Mouse (Mus musculus): ENCODE measurements around the gene Inpp5d. TPM values are rescaled to one million over a fixed set of nuclear protein-coding genes. Genes with fewer than 3 reads are reported as not detected.

The Inpp5d gene
- polyA plus RNA-seq, 1 experiment from 2014 or later = 6.0 TPM

DNA sequence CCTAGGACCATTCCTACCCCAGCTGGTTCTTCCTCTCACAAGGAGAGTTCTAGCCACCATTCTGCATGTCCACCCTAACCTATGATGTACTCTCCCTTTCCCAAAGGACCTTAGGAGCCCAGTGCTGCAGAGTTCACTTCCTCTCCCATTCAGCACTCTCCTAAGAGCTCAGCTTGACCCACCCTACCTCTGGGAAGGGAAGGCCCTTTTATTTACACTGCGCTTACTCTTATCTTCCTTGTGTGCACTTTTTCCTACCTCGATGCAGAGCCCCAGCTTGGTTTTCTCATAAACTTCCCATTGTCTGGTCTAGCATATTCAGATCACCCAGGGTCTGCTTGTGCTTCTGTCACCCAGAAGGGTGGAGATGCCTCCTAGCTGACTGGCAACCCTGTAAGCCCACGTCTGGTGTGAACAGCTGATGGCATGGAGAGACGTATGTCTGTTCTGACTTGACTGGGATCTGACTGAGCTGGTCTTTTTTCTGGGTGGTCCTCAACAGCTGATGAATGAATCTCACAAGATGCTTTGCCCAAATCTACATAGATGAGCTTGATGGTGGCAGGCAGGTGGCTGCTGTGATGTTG is 29.2 kb downstream of the Inpp5d start:
- Histone ChIP-seq H3K4me1 (peaks cover 8% of the 10 kb centered on the region; the same call in 1 of the 2 replicates), H3K9me3 (no peaks in the 10 kb centered on the region), H3K36me3 (no peaks in the 10 kb centered on the region), H3K27me3 (ENCODE audit: insufficient read depth, poor library complexity, severe bottlenecking) (no peaks in the 10 kb centered on the region), H3K27ac (no peak overlapping the region; the same call in 1 of the 2 replicates), H3K4me3 (no peak overlapping the region)
- 54% methylated on average over 4 of the region's 4 CpGs for WGBS
- DNase-seq (ENCODE audit: low spot score) = no peak

DNA sequence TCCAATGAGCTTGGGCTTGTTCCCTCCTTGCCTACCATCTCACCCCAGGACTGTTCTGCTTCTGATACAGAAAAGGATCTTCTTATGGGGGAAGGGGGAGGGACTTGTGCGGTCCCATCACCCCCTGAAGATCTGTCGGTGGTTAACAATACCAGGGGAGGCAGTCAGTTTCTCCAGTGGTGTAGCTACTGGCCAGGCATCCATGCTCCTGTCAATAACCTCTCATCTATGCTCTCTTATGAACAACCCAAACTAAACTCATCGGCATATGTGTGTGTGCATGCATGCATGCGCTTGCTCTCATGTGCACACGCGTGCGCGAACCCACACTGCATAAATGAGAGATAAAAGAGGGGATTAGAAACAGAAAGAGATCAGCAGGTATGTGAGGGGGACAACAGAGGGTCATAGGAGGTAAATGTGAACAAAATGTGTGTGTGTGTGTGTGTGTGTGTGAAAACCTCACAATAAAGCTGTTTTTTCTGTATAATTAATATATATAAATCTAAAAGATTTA is 29.9 kb downstream of the Inpp5d start:
- Histone ChIP-seq H3K36me3 (no peaks in the 10 kb centered on the region), H3K27ac (no peak overlapping the region), H3K4me3 (no peak overlapping the region), H3K9me3 (no peaks in the 10 kb centered on the region), H3K27me3 (ENCODE audit: insufficient read depth, poor library complexity, severe bottlenecking) (no peaks in the 10 kb centered on the region), H3K4me1 (peaks cover 8% of the 10 kb centered on the region; the same call in 1 of the 2 replicates)
- 87% methylated on average over 8 of the region's 8 CpGs for WGBS
- no peak for DNase-seq (ENCODE audit: low spot score)

DNA sequence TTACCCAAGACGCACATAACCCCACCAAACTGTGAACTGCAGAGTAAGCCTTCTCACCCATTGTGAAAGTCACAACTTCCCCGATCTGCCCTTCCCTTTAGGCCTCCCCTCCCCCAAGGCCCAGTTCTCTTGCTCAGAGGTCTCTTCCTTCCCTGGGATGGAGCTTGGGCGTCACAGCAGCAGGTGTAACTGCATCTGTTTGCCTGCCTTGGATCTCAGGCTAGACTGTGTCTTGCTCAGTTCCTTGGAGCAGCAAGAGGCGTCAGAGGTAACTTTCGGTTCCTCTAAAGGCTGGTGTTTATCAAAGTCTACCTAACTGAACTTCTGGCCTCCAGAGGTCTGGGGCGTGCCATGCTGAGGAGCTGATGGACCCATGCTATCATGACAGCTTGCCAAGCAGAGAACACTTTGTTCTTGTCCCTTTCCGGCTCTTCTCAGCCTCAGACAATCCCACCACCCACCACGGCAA is 30.5 kb downstream of the Inpp5d start:
- Histone ChIP-seq H3K27ac (no peak overlapping the region), H3K27me3 (ENCODE audit: insufficient read depth, poor library complexity, severe bottlenecking) (no peaks in the 10 kb centered on the region)
- WGBS = 67% methylated on average over 8 of the region's 8 CpGs

DNA sequence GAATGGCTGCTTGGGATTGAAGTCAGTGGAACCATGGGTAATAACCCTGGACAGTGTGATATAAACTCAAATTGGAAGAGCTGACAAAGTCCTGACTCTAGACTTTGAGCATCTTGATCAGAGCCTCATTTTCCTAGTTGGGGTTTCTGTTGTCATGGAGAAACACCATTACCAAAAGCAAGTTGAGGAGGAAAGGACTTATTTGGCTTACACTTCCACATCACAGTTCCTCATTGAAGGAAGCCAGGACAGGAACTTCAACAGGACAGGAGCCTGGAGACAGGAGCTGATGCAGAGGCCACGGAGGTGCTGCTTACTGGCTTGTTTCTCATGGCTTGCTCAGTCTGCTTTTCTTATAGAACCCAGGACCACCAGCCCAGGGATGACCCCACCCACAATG is 31.3 kb downstream of the Inpp5d start:
- H3K27ac ChIP-seq = no peak overlapping the region
- peaks cover 8% of the 10 kb centered on the region; the same call in 1 of the 2 replicates for H3K4me1 ChIP-seq
- H3K4me3 ChIP-seq = no peak overlapping the region
- H3K27me3 ChIP-seq (ENCODE audit: insufficient read depth, poor library complexity, severe bottlenecking) = no peaks in the 10 kb centered on the region
- H3K9me3 ChIP-seq = no peaks in the 10 kb centered on the region
- no peaks in the 10 kb centered on the region for H3K36me3 ChIP-seq
- no peak for DNase-seq (ENCODE audit: low spot score)
- 85% methylated on average over 1 of the region's 1 CpGs for WGBS

More for the DNA sequence above, 30.5 kb downstream of the Inpp5d start:
- Histone ChIP-seq H3K36me3 (no peaks in the 10 kb centered on the region), H3K4me1 (peaks cover 8% of the 10 kb centered on the region; the same call in 1 of the 2 replicates), H3K9me3 (no peaks in the 10 kb centered on the region), H3K4me3 (no peak overlapping the region)
- no peak for DNase-seq (ENCODE audit: low spot score)

DNA sequence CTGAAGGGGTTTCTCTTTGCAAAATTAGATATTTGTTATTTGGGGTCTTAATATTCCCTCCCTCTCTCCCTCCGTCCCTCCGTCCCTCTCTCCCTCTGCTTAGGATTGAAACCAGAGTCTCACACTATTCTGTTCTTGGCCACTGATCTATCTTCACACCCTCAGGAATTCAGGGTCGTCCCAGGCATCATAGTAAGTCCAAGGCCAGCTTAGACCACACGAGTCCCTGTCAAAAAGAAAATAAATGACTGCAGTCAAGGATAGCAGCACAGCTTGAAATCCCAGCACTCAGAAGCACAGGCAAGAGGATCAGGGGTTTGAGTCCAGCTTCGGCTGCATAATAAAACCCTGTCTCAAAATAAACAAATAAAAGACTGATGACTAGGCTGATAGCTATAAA is 35.0 kb downstream of the Inpp5d start:
- Histone ChIP-seq H3K4me1 (peaks cover 20% of the 10 kb centered on the region), H3K4me3 (no peak overlapping the region), H3K9me3 (no peaks in the 10 kb centered on the region), H3K27me3 (ENCODE audit: insufficient read depth, poor library complexity, severe bottlenecking) (no peaks in the 10 kb centered on the region), H3K27ac (no peak overlapping the region), H3K36me3 (no peaks in the 10 kb centered on the region)
- WGBS = 60% methylated on average over 5 of the region's 5 CpGs
- DNase-seq (ENCODE audit: low spot score) = no peak

DNA sequence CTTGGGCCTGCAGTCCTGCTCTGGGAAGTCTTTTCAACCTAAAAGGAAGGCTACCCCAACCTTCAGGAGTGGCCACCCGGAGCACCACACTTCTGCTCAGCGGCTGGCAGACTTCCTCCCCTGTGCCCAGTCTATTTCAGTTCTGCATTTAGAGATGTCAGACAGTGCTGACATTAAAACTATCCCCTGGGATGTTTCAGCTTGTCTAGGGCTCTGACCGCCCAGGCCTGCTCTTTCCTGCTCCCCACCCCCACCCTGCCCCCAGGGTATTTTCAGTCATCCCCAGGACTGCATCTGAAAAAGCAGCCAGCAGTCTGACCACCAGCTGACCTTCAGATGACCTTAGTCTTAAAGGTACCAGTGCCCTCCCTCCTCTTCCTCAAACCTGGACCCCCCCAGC is 38.0 kb downstream of the Inpp5d start:
- WGBS = 47% methylated on average over 3 of the region's 3 CpGs
- no peak overlapping the region for H3K4me3 ChIP-seq
- peaks cover 24% of the 10 kb centered on the region for H3K4me1 ChIP-seq
- H3K36me3 ChIP-seq = no peaks in the 10 kb centered on the region
- DNase-seq (ENCODE audit: low spot score) = no peak
- no peaks in the 10 kb centered on the region for H3K27me3 ChIP-seq (ENCODE audit: insufficient read depth, poor library complexity, severe bottlenecking)
- peak overlapping the region; percentile 22; the same call in 1 of the 2 replicates for H3K27ac ChIP-seq
- no peaks in the 10 kb centered on the region for H3K9me3 ChIP-seq

DNA sequence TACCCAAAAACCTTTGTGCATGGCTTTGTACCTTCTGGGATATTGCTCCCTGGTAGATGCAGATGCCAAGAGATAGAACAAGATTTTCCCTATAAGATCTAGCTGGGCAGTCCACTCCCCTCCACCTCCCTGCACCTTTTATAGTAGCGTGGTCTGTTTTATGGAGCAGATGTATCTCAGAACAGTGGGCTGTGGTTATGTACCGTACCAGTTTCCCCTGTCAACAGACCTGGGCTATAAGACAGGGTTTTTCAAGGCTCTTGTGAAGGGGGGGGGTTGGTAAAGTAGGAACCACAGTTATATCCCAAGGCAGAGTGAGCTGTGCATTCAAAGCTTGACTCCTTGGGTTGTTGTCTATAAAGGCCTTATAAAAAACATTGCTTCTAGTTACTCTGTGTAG is 38.4 kb downstream of the Inpp5d start:
- 83% methylated on average over 2 of the region's 2 CpGs for WGBS
- H3K27ac ChIP-seq = peak overlapping the region; percentile 22; the same call in 1 of the 2 replicates

DNA sequence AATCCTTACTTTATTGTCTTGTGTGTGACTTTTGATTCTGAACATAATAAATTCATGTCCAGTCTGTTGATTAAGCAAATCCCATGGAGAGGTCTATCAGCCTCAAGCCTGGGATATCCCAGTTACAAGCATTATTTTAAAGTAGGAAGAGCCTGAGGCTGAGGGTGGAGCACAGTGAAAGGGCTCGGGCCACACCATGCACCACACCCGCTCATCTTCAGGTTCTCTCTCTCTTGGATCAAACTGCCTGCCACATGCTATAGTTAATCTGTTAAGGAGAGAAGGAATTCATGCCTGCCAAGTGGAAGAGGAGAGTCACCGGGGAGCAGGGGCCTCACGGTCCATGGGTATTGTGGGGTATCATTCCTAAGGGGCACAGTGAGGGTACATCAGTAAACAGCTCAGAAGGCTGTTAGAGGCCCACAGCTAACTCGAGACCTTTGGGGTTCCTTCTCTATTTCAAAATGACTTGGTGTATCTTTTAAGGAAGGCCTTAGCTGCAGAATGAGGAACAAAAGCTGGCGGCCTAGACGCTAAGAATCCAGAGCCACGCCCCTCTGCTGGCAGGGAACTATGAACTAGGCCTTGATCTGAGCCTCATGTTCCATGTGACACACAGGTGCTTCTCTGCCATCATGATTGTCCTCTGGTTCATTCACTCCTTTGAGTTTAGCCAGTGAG is 39.0 kb downstream of the Inpp5d start:
- WGBS = 77% methylated on average over 8 of the region's 8 CpGs
- Histone ChIP-seq H3K4me1 (peaks cover 24% of the 10 kb centered on the region), H3K36me3 (no peaks in the 10 kb centered on the region), H3K4me3 (no peak overlapping the region), H3K9me3 (no peaks in the 10 kb centered on the region), H3K27me3 (ENCODE audit: insufficient read depth, poor library complexity, severe bottlenecking) (no peaks in the 10 kb centered on the region), H3K27ac (no peak overlapping the region)
- no peak for DNase-seq (ENCODE audit: low spot score)

More for the DNA sequence above, 38.4 kb downstream of the Inpp5d start:
- H3K36me3 ChIP-seq = no peaks in the 10 kb centered on the region
- DNase-seq (ENCODE audit: low spot score) = no peak
- no peak overlapping the region for H3K4me3 ChIP-seq
- no peaks in the 10 kb centered on the region for H3K9me3 ChIP-seq
- H3K4me1 ChIP-seq = peaks cover 24% of the 10 kb centered on the region
- no peaks in the 10 kb centered on the region for H3K27me3 ChIP-seq (ENCODE audit: insufficient read depth, poor library complexity, severe bottlenecking)

DNA sequence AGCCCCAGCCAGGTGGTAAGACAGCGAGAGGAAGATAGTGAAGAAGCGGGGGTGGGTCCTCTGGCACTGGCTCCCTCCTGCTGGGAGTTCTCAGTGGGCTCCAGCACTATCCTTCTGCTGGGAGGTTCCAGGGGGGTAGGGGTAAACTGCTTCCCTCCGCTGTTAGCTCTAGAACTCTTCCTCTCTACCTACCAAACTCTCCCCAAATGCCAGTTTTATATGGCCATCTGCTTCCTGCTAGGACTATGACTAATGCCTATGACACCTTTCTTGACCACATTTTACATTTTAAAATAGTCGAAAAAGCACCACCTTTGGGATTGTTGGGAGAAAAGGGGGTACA is 39.5 kb downstream of the Inpp5d start:
- H3K27me3 ChIP-seq (ENCODE audit: insufficient read depth, poor library complexity, severe bottlenecking) = no peaks in the 10 kb centered on the region
- no peaks in the 10 kb centered on the region for H3K9me3 ChIP-seq
- WGBS = 71% methylated on average over 4 of the region's 4 CpGs
- no peaks in the 10 kb centered on the region for H3K36me3 ChIP-seq
- DNase-seq (ENCODE audit: low spot score) = no peak
- H3K4me3 ChIP-seq = no peak overlapping the region
- H3K4me1 ChIP-seq = peaks cover 24% of the 10 kb centered on the region
- H3K27ac ChIP-seq = no peak overlapping the region

DNA sequence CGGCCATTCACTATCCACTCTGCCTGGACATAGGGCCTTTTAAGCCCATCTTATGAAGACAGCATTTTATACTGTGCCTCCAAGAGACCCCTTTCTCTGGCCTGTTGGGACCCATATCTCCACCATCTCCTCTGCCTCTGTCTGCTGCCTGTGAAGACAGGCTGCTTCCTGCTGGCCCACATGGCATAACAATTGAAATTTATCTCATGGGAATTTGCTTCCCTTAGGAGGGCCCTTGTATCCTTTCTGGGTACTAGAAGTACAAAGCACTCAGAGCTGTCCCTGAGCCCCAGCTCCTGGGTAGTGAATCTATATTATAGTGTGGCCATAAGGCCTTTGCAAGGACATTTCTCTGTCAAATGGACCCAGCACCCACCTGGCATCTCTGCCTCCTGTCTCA is 40.6 kb downstream of the Inpp5d start:
- WGBS = 80% methylated on average over 1 of the region's 1 CpGs
- Histone ChIP-seq H3K36me3 (no peaks in the 10 kb centered on the region), H3K27ac (no peak overlapping the region)

DNA sequence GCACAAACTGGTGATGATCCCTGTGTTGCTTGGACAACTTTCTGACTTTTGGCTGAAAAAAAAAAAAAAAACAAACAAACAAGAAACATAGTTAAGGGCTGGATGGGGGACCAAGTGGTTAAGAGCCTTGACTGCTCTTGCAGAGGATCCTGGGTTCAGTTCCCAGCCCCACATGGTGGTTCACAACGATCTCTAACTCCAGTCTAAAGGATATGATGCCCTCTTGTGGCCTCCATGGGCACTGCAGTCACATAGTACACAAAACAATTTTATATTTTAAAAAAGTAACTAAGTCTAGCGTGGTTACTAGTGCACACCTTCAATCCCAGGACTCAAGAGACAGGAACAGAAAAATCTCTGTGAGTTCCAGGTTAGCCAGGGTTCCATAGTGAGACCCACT is 43.9 kb downstream of the Inpp5d start:
- Histone ChIP-seq H3K27ac (no peak overlapping the region), H3K4me1 (peaks cover 10% of the 10 kb centered on the region), H3K36me3 (no peaks in the 10 kb centered on the region), H3K4me3 (no peak overlapping the region), H3K9me3 (no peaks in the 10 kb centered on the region), H3K27me3 (ENCODE audit: insufficient read depth, poor library complexity, severe bottlenecking) (no peaks in the 10 kb centered on the region)
- no peak for DNase-seq (ENCODE audit: low spot score)
- WGBS = 73% methylated on average over 2 of the region's 2 CpGs

More for the DNA sequence above, 40.6 kb downstream of the Inpp5d start:
- Histone ChIP-seq H3K9me3 (no peaks in the 10 kb centered on the region), H3K4me1 (peaks cover 24% of the 10 kb centered on the region), H3K27me3 (ENCODE audit: insufficient read depth, poor library complexity, severe bottlenecking) (no peaks in the 10 kb centered on the region), H3K4me3 (no peak overlapping the region)
- no peak for DNase-seq (ENCODE audit: low spot score)

DNA sequence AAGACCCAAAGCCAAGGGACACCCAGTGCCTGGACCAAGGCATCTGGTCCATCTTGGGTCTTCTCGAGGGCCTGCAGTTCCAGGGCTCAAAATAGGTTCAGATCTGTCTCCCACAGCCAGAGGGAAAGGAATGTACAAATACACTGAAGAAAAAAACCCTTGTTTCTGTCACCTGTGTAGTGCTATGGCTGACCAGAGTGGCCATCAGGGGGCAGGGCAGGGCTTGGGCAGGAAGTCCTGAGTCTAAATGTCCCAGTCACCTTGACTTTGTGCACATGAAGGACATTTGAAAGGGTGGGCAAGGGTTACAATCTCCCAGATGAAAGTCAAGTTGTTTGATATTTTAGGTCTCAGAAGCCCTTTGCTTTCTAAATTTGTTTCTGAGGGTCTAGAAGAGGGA is 46.9 kb downstream of the Inpp5d start:
- H3K9me3 ChIP-seq = no peaks in the 10 kb centered on the region
- H3K27me3 ChIP-seq (ENCODE audit: insufficient read depth, poor library complexity, severe bottlenecking) = no peaks in the 10 kb centered on the region
- H3K4me1 ChIP-seq = no peaks in the 10 kb centered on the region
- WGBS = 72% methylated on average over 1 of the region's 1 CpGs
- H3K36me3 ChIP-seq = no peaks in the 10 kb centered on the region
- DNase-seq (ENCODE audit: low spot score) = no peak
- no peak overlapping the region for H3K27ac ChIP-seq
- no peak overlapping the region for H3K4me3 ChIP-seq

DNA sequence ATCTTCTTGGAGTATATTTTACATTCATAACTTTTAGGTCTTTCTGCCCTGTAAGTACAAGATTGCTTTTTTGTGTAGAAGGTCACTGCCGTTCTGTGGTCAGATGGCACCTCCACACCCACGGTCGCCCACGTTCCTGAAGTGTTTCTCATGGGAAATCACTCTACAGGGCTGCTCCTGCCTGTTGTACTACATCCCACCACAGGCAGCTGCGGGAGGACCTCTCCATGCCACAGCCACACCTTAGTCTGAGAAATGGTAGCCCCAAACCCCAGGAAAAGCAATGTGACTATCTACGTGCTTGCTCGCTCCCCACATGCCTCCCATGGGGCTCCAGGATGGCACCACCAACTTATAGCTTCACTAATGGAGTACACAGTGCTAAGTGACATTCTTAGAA is 48.2 kb downstream of the Inpp5d start:
- H3K4me1 ChIP-seq = no peaks in the 10 kb centered on the region
- WGBS = 85% methylated on average over 7 of the region's 7 CpGs
- no peaks in the 10 kb centered on the region for H3K9me3 ChIP-seq
- no peaks in the 10 kb centered on the region for H3K27me3 ChIP-seq (ENCODE audit: insufficient read depth, poor library complexity, severe bottlenecking)
- no peaks in the 10 kb centered on the region for H3K36me3 ChIP-seq
- H3K27ac ChIP-seq = no peak overlapping the region
- H3K4me3 ChIP-seq = no peak overlapping the region
- no peak for DNase-seq (ENCODE audit: low spot score)
